Mouse (Mus musculus): Measurements from ENCODE around the gene Cdk11b. TPM values are rescaled to one million over a fixed set of nuclear protein-coding genes. Genes with fewer than 3 reads are reported as not detected.

Cdk11b gene
- total and polyA plus RNA-seq, 3 experiments = 56.6 to 249 (median 113) TPM

GRCm38 (mm10) chr4:155654456-155655298, 30.0 kb downstream of the Cdk11b start:
- Histone ChIP-seq H3K4me1 (ENCODE audit: control insufficient read depth in 1 of 2, insufficient read depth in 2 of 2, low read length in 2 of 2) (no peaks in the 10 kb centered on the region), H3K27me3 (ENCODE audit: control insufficient read depth in 1 of 2, insufficient read depth in 2 of 2, low read length in 2 of 2) (no peaks in the 10 kb centered on the region), H3K36me3 (ENCODE audit: control insufficient read depth in 1 of 2, insufficient read depth in 2 of 2, low read length in 2 of 2) (peaks cover 0 to 6% of the 10 kb centered on the region in 2 experiments; a peak in 2 of 4 replicates), H3K9ac (ENCODE audit: control insufficient read depth, low read depth, low read length, poor library complexity, severe bottlenecking) (no peak overlapping the region), H3K9me3 (replicated peaks; ENCODE audit: insufficient read depth, low read length) (no peaks in the 10 kb centered on the region), H3K27ac (ENCODE audit: control insufficient read depth, low read depth, low read length) (no peak overlapping the region), H3K4me3 (ENCODE audit: control insufficient read depth in 1 of 2, insufficient read depth in 1 of 2, low read depth in 2 of 2, low read length in 2 of 2) (no peak overlapping the region), H3K79me2 (ENCODE audit: control insufficient read depth, insufficient read depth, low read length, poor library complexity) (no peaks in the 10 kb centered on the region)
- TF ChIP-seq MYC (IDR thresholded peaks at IDR 0.05; ENCODE audit: low read depth, low read length) (no peak), POLR2A (IDR thresholded peaks at IDR 0.05; ENCODE audit: control insufficient read depth in 1 of 2, insufficient read depth in 1 of 2, low read depth in 1 of 2, low read length in 2 of 2, poor library complexity in 1 of 2) (no peak), E2F4 (IDR thresholded peaks at IDR 0.05; ENCODE audit: borderline replicate concordance, low read depth, low read length) (no peak), POLR2AphosphoS5 (IDR thresholded peaks at IDR 0.05; ENCODE audit: borderline replicate concordance, low read depth, low read length) (no peak), SMC3 (IDR thresholded peaks at IDR 0.05; ENCODE audit: low read depth, low read length) (no peak), MYB (IDR thresholded peaks at IDR 0.05; ENCODE audit: low read depth, low read length) (no peak), USF1 (IDR thresholded peaks at IDR 0.05; ENCODE audit: low read depth, low read length) (no peak), UBTF (IDR thresholded peaks at IDR 0.05; ENCODE audit: borderline replicate concordance, insufficient read depth, low read depth, low read length) (no peak), MAX (IDR thresholded peaks at IDR 0.05; ENCODE audit: low read length) (no peak)
- no peak for DNase-seq (ENCODE audit: low read depth, low spot score)

DNA sequence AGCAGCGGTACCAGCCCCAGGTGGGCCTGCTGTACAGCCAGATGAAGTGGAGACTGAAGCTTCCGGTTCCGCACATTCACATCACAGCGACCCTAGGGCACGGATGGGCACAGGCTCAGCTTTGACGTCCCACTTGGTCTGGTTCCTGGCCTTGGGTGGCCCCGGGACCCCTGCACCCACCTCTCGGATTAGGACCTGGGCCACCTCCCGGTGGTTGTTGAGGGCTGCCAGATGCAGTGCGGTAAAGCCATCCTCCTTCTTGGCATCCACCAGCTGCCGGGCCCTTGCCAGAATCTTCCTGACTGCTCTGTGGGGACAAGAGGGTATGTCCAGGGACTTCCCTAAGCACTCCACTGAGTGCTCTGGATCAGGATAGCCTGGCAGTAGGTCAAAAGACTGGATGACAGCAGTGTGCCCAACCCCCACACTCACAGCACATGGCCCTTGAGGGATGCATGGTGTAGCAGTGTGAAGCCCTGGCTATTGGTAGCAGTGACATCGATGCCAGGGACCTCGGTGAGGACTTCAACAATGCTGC, 31.6 kb downstream of the Cdk11b start:
- Histone ChIP-seq H3K27ac (ENCODE audit: control insufficient read depth, low read depth, low read length) (no peak overlapping the region), H3K36me3 (ENCODE audit: control insufficient read depth in 1 of 2, insufficient read depth in 2 of 2, low read length in 2 of 2) (no peaks in the 10 kb centered on the region), H3K27me3 (ENCODE audit: control insufficient read depth in 1 of 2, insufficient read depth in 2 of 2, low read length in 2 of 2) (no peaks in the 10 kb centered on the region), H3K9me3 (replicated peaks; ENCODE audit: insufficient read depth, low read length) (no peaks in the 10 kb centered on the region), H3K4me3 (ENCODE audit: control insufficient read depth in 1 of 2, insufficient read depth in 1 of 2, low read depth in 2 of 2, low read length in 2 of 2) (no peak overlapping the region), H3K9ac (ENCODE audit: control insufficient read depth, low read depth, low read length, poor library complexity, severe bottlenecking) (no peak overlapping the region), H3K79me2 (ENCODE audit: control insufficient read depth, insufficient read depth, low read length, poor library complexity) (no peaks in the 10 kb centered on the region), H3K4me1 (ENCODE audit: control insufficient read depth in 1 of 2, insufficient read depth in 2 of 2, low read length in 2 of 2) (peaks cover 0 to 8% of the 10 kb centered on the region in 2 experiments; a peak in 1 of 4 replicates)
- TF ChIP-seq USF1 (IDR thresholded peaks at IDR 0.05; ENCODE audit: low read depth, low read length) = no peak
- no peak for DNase-seq (ENCODE audit: low read depth, low spot score)

- no peaks in the 10 kb centered on the region for H3K27me3 ChIP-seq (ENCODE audit: control insufficient read depth in 1 of 2, insufficient read depth in 2 of 2, low read length in 2 of 2)
- DNase-seq (ENCODE audit: low read depth, low spot score) = no peak
- no peak overlapping the region for H3K27ac ChIP-seq (ENCODE audit: control insufficient read depth, low read depth, low read length)
- H3K36me3 ChIP-seq (ENCODE audit: control insufficient read depth in 1 of 2, insufficient read depth in 2 of 2, low read length in 2 of 2) = no peaks in the 10 kb centered on the region; a peak in 1 of 4 replicates
- no peaks in the 10 kb centered on the region for H3K79me2 ChIP-seq (ENCODE audit: control insufficient read depth, insufficient read depth, low read length, poor library complexity)
- TF ChIP-seq POLR2AphosphoS5 (IDR thresholded peaks at IDR 0.05; ENCODE audit: borderline replicate concordance, low read depth, low read length) (no peak), ZKSCAN1 (IDR thresholded peaks at IDR 0.05; ENCODE audit: low read depth, low read length) (no peak), CHD1 (IDR thresholded peaks at IDR 0.05; ENCODE audit: low read depth, low read length) (no peak), USF1 (IDR thresholded peaks at IDR 0.05; ENCODE audit: low read depth, low read length) (no peak), MAX (IDR thresholded peaks at IDR 0.05; ENCODE audit: low read length) (no peak), NRF1 (IDR thresholded peaks at IDR 0.05; ENCODE audit: insufficient read depth, low read depth, low read length, poor library complexity, severe bottlenecking) (no peak), GATA1 (IDR thresholded peaks at IDR 0.05; ENCODE audit: low read depth, low read length) (no peak), JUND (IDR thresholded peaks at IDR 0.05; ENCODE audit: low read depth, low read length) (no peak), CHD2 (IDR thresholded peaks at IDR 0.05; ENCODE audit: low read length) (no peak), E2F4 (IDR thresholded peaks at IDR 0.05; ENCODE audit: borderline replicate concordance, low read depth, low read length) (no peak), MEF2A (IDR thresholded peaks at IDR 0.05; ENCODE audit: extremely low read depth, insufficient replicate concordance, low read depth, low read length, poor library complexity, severe bottlenecking) (no peak), MAZ (IDR thresholded peaks at IDR 0.05; ENCODE audit: low read depth, low read length) (no peak), KAT2A (conservative IDR thresholded peaks at IDR 0.05; ENCODE audit: low read depth, low read length) (no peak), ZC3H11A (IDR thresholded peaks at IDR 0.05; ENCODE audit: low read depth, low read length) (no peak), POLR2AphosphoS2 (IDR thresholded peaks at IDR 0.05; ENCODE audit: low read length) (no peak), GABPA (IDR thresholded peaks at IDR 0.05; ENCODE audit: low read depth, low read length) (no peak), MXI1 (IDR thresholded peaks at IDR 0.05; ENCODE audit: low read depth, low read length) (no peak), RAD21 (IDR thresholded peaks at IDR 0.05; ENCODE audit: low read depth, low read length) (no peak), MYB (IDR thresholded peaks at IDR 0.05; ENCODE audit: low read depth, low read length) (no peak)
- H3K9ac ChIP-seq (ENCODE audit: control insufficient read depth, low read depth, low read length, poor library complexity, severe bottlenecking) = no peak overlapping the region
- peaks cover 0 to 8% of the 10 kb centered on the region in 2 experiments; a peak in 1 of 4 replicates for H3K4me1 ChIP-seq (ENCODE audit: control insufficient read depth in 1 of 2, insufficient read depth in 2 of 2, low read length in 2 of 2)
- no peak overlapping the region for H3K4me3 ChIP-seq (ENCODE audit: control insufficient read depth in 1 of 2, insufficient read depth in 1 of 2, low read depth in 2 of 2, low read length in 2 of 2)
- H3K9me3 ChIP-seq (replicated peaks; ENCODE audit: insufficient read depth, low read length) = no peaks in the 10 kb centered on the region
Measured at GRCm38 (mm10) chr4:155658961-155659360, 34.3 kb downstream of the Cdk11b start.
